ENCODE assay signal across 10 mouse cellular contexts in genomic region chr1:165282967-165283345, GRCm38 (mm10). TPM values are rescaled to one million over a fixed set of nuclear protein-coding genes. Genes with fewer than 3 reads are reported as not detected.
DNase-seq lines count a peak whose midpoint lies in the region; ATAC-seq and TF ChIP-seq lines count a peak whose summit lies in the region.
"Had no signal": no experiment of that assay in that cellular context is flagged by ENCODE, and none has a peak within 500 bp of the region (broad histone marks: within the 10 kb centered on the region; RNA-seq: fewer than 3 reads in every experiment).

No protein-coding gene starts in this region.

- TF ChIP-seq EP300 in stomach, postnatal 0 days (optimal IDR thresholded peaks at IDR 0.05): no peak

- no peak for ATAC-seq in neural tube, embryonic 11.5 days (ENCODE audit: insufficient read depth, low FRiP score, low TSS enrichment)
- ATAC-seq in limb, embryonic 15.5 days (ENCODE audit: insufficient number of reproducible peaks, low FRiP score, low TSS enrichment, low read depth): no peak
- no peak for ATAC-seq in stomach, postnatal 0 days (ENCODE audit: low FRiP score, low TSS enrichment)

- no peaks in the 10 kb centered on the region for H3K27me3 ChIP-seq in heart, embryonic 10.5 days (ENCODE audit: insufficient read depth, poor library complexity, severe bottlenecking)
- no peaks in the 10 kb centered on the region for H3K27me3 ChIP-seq in neural tube, embryonic 11.5 days (ENCODE audit: control insufficient read depth, insufficient read depth, low read length)
- no peaks in the 10 kb centered on the region for H3K27me3 ChIP-seq in limb, embryonic 15.5 days
- no peaks in the 10 kb centered on the region for H3K27me3 ChIP-seq in stomach, postnatal 0 days (ENCODE audit: control insufficient read depth, insufficient read depth, low read length)

- H3K27ac ChIP-seq in heart, embryonic 10.5 days: 0 out of 2 replicates have a peak overlapping the region, but pooled peaks have one; percentile 91
- no peak overlapping the region for H3K27ac ChIP-seq in neural tube, embryonic 11.5 days (ENCODE audit: low read depth, low read length)
- no peak overlapping the region for H3K27ac ChIP-seq in limb, embryonic 15.5 days
- no peak overlapping the region for H3K27ac ChIP-seq in stomach, postnatal 0 days (replicated peaks)

- H3K4me3 ChIP-seq in heart, embryonic 10.5 days: peak overlapping the region; percentile 72
- peak overlapping the region; percentile 80 for H3K4me3 ChIP-seq in neural tube, embryonic 11.5 days (ENCODE audit: low read depth, low read length)
- H3K4me3 ChIP-seq in limb, embryonic 15.5 days: peak overlapping the region; percentile 73
- H3K4me3 ChIP-seq in stomach, postnatal 0 days (ENCODE audit: low read depth, low read length): peak overlapping the region; percentile 70

- intact Hi-C loops in heart, postnatal 10 days (cut with DNase I): no loop called here

- 14% methylated on average over 7 of the region's 7 CpGs for WGBS in heart, embryonic 10.5 days
- 19% methylated on average over 7 of the region's 7 CpGs for WGBS in neural tube, embryonic 11.5 days
- WGBS in limb, embryonic 15.5 days: 13% methylated on average over 7 of the region's 7 CpGs
- WGBS in stomach, postnatal 0 days: 22% methylated on average over 7 of the region's 7 CpGs

- peak overlapping the region; percentile 90 for H3K9ac ChIP-seq in neural tube, embryonic 11.5 days (ENCODE audit: low read length)
- no peak overlapping the region for H3K9ac ChIP-seq in limb, embryonic 15.5 days
- peak overlapping the region; percentile 84; the same call in 1 of the 2 replicates for H3K9ac ChIP-seq in stomach, postnatal 0 days (ENCODE audit: low read length)

- peaks cover 28% of the 10 kb centered on the region for H3K4me1 ChIP-seq in heart, embryonic 10.5 days
- peaks cover 12% of the 10 kb centered on the region for H3K4me1 ChIP-seq in neural tube, embryonic 11.5 days (ENCODE audit: control insufficient read depth, insufficient read depth, low read length)
- H3K4me1 ChIP-seq in limb, embryonic 15.5 days: peaks cover 23% of the 10 kb centered on the region; the same call in 1 of the 2 replicates
- H3K4me1 ChIP-seq in stomach, postnatal 0 days (replicated peaks; ENCODE audit: control insufficient read depth, insufficient read depth): no peaks in the 10 kb centered on the region

- TF ChIP-seq CTCF in stomach, postnatal 0 days (IDR thresholded peaks at IDR 0.05; ENCODE audit: low read depth): no peak

- DNase-seq in heart, embryonic 10.5 days (ENCODE audit: low spot score): peak; percentile 68
- DNase-seq in heart, postnatal 10 days: no peak
- peak; percentile 32 for DNase-seq in neural tube, embryonic 11.5 days (ENCODE audit: low spot score)
- no peak for DNase-seq in neural tube, embryonic 10.5 days (ENCODE audit: extremely low spot score, low spot score)
- no peak for DNase-seq in stomach, postnatal 0 days (ENCODE audit: low spot score)
- DNase-seq in adipocyte (ENCODE audit: low spot score): no peak
- DNase-seq in left cerebral cortex, adult 8-10 months (ENCODE audit: low spot score in 2 of 2): no peak
- DNase-seq: cerebellum, adult 11-12 months; left cerebral cortex, postnatal 4 days had no signal

- no peaks in the 10 kb centered on the region for H3K9me3 ChIP-seq in heart, embryonic 10.5 days
- H3K9me3 ChIP-seq in neural tube, embryonic 11.5 days (ENCODE audit: control insufficient read depth, low read length): no peaks in the 10 kb centered on the region
- H3K9me3 ChIP-seq in limb, embryonic 15.5 days: no peaks in the 10 kb centered on the region
- H3K9me3 ChIP-seq in stomach, postnatal 0 days (ENCODE audit: control insufficient read depth, low read length): no peaks in the 10 kb centered on the region

- H3K4me2 ChIP-seq in neural tube, embryonic 11.5 days (ENCODE audit: low read depth): peak overlapping the region; percentile 84
- peak overlapping the region; percentile 91 for H3K4me2 ChIP-seq in limb, embryonic 15.5 days
- peak overlapping the region; percentile 94 for H3K4me2 ChIP-seq in stomach, postnatal 0 days (replicated peaks; ENCODE audit: low read depth)

- no peaks in the 10 kb centered on the region for H3K36me3 ChIP-seq in heart, embryonic 10.5 days
- no peaks in the 10 kb centered on the region for H3K36me3 ChIP-seq in neural tube, embryonic 11.5 days (ENCODE audit: control insufficient read depth, insufficient read depth, low read length)
- H3K36me3 ChIP-seq in limb, embryonic 15.5 days: no peaks in the 10 kb centered on the region
- H3K36me3 ChIP-seq in stomach, postnatal 0 days (ENCODE audit: control insufficient read depth, insufficient read depth, low read length): no peaks in the 10 kb centered on the region

RNA-seq across cellular contexts. Expression of gene Gpr161, which starts 12.6 kb away (rescaled TPM):
- polyA plus RNA-seq in heart, embryonic 10.5 days (2016; fragmentation: Nextera tagmentation; extraction: Ambion mirVana): 0.67 and 1.2 TPM in 2 replicates
- 1 to 10 TPM; 5.7 to 8.1 TPM for total RNA-seq in heart, postnatal 10 days (2021)
- 2.0 and 2.5 TPM in 2 replicates for polyA plus RNA-seq in neural tube, embryonic 11.5 days (2014; fragmentation: Nextera tagmentation; extraction: Ambion mirVana)
- polyA plus RNA-seq in limb, embryonic 15.5 days (2015; fragmentation: Nextera tagmentation; extraction: Ambion mirVana): 0.94 and 1.3 TPM in 2 replicates
- polyA plus RNA-seq in stomach, postnatal 0 days (2015; fragmentation: Nextera tagmentation; extraction: Ambion mirVana): 0.52 and 0.57 TPM in 2 replicates
- 10 to 100 TPM in 1 of 4 experiments, 1 to 10 TPM in 3; 7.7 to 10.1 (median 9.0) TPM for total RNA-seq in left cerebral cortex, adult 8-10 months (2022)

RNA-seq across cellular contexts. Expression of gene Tiprl, which starts 46.2 kb away (rescaled TPM):
- 87.9 and 92.0 TPM in 2 replicates for polyA plus RNA-seq in heart, embryonic 10.5 days (2016; fragmentation: Nextera tagmentation; extraction: Ambion mirVana)
- 10 to 100 TPM; 49.4 to 50.8 TPM for total RNA-seq in heart, postnatal 10 days (2021)
- polyA plus RNA-seq in neural tube, embryonic 11.5 days (2014; fragmentation: Nextera tagmentation; extraction: Ambion mirVana): 96.8 and 110 TPM in 2 replicates
- 93.2 and 95.3 TPM in 2 replicates for polyA plus RNA-seq in limb, embryonic 15.5 days (2015; fragmentation: Nextera tagmentation; extraction: Ambion mirVana)
- polyA plus RNA-seq in stomach, postnatal 0 days (2015; fragmentation: Nextera tagmentation; extraction: Ambion mirVana): 53.8 and 56.7 TPM in 2 replicates
- total RNA-seq in left cerebral cortex, adult 8-10 months (2022): 10 to 100 TPM; 60.6 to 65.5 (median 62.1) TPM

Comparison
In these comparisons a context has a peak if more than half of its experiments do, and no peak if none do; other contexts are left out.
1. DNase-seq: peak in heart, embryonic 10.5 days (single experiment) and neural tube, embryonic 11.5 days (single experiment); none in heart, postnatal 10 days (0 of 2), neural tube, embryonic 10.5 days (single experiment), stomach, postnatal 0 days (single experiment), adipocyte (single experiment) and left cerebral cortex, adult 8-10 months (0 of 2).
2. Peak in every context shown above with its lines, with median percentiles within 50 percentile points of each other: H3K4me3 ChIP-seq and H3K4me2 ChIP-seq.